Mouse (Mus musculus) midbrain, embryonic 14.5 days (tissue): ENCODE measurements around the gene Lif. TPM values are rescaled to one million over a fixed set of nuclear protein-coding genes. Genes with fewer than 3 reads are reported as not detected.

Source experiments
- ATAC-seq: fragments of 200-750 bp; cut with Nextera tagmentation; 2 replicates; pipeline ENCODE4 v1.8.0; 2017; ENCODE audit warnings: moderate number of reproducible peaks, moderate library complexity; ENCODE audit not compliant: low FRiP score, low TSS enrichment
- DNase-seq: peaks from one replicate; pipeline ENCODE4 v3.0.0-alpha.2; 2015
- H3K27ac ChIP-seq: fragments of 300-500 bp; sonication (generic); replicated peaks from 2 replicates; pipeline ENCODE4 v1.5.1; 2014; ENCODE audit warnings: mild to moderate bottlenecking, low read depth, low read length, moderate library complexity
- H3K27me3 ChIP-seq: fragments of 300-500 bp; sonication (generic); 2 replicates; pipeline ENCODE4 v1.6.1; 2014; ENCODE audit warnings: low read length, control low read depth, mixed read lengths; ENCODE audit not compliant: control insufficient read depth, insufficient read depth
- H3K36me3 ChIP-seq: fragments of 300-500 bp; sonication (generic); 2 replicates; pipeline ENCODE4 v1.6.1; 2014; ENCODE audit warnings: low read length, control low read depth; ENCODE audit not compliant: control insufficient read depth, insufficient read depth
- H3K4me1 ChIP-seq: fragments of 300-500 bp; sonication (generic); 2 replicates; pipeline ENCODE4 v1.6.1; 2014; ENCODE audit warnings: mild to moderate bottlenecking, antibody characterized with exemption, low read length, control low read depth; ENCODE audit not compliant: control insufficient read depth, insufficient read depth
- H3K4me2 ChIP-seq: fragments of 300-500 bp; sonication (generic); 2 replicates; pipeline ENCODE4 v1.6.1; 2014; ENCODE audit warnings: mild to moderate bottlenecking, low read length, moderate library complexity
- H3K4me3 ChIP-seq: fragments of 300-500 bp; sonication (generic); replicated peaks from 2 replicates; pipeline ENCODE4 v1.5.1; 2014; ENCODE audit warnings: low read depth, low read length
- H3K9ac ChIP-seq: fragments of 300-500 bp; sonication (generic); replicated peaks from 2 replicates; pipeline ENCODE4 v1.6.1; 2014; ENCODE audit warnings: mild to moderate bottlenecking, low read length, moderate library complexity
- H3K9me3 ChIP-seq: fragments of 300-500 bp; sonication (generic); 2 replicates; pipeline ENCODE4 v1.6.1; 2016; ENCODE audit warnings: low read length, control low read depth, mixed read lengths; ENCODE audit not compliant: control insufficient read depth
- WGBS: fragments of 180-500 bp; shearing (Covaris S2); extraction: QIAGEN DNeasy Blood & Tissue Kit; methylation state at CpG from one replicate; pipeline ENCODE4 v1.1.7; 2014; 5-methylcytosine and 5-hydroxymethylcytosine counted together
- polyA plus RNA-seq: library from polyadenylated mRNA; unstranded; fragments of >200 nt; fragmentation: Nextera tagmentation; extraction: Ambion mirVana; gene quantifications from 2 replicates; pipeline ENCODE4 v1.2.1, GENCODE M21; 2014

Lif gene
- not detected in 2 replicates for polyA plus RNA-seq

DNA sequence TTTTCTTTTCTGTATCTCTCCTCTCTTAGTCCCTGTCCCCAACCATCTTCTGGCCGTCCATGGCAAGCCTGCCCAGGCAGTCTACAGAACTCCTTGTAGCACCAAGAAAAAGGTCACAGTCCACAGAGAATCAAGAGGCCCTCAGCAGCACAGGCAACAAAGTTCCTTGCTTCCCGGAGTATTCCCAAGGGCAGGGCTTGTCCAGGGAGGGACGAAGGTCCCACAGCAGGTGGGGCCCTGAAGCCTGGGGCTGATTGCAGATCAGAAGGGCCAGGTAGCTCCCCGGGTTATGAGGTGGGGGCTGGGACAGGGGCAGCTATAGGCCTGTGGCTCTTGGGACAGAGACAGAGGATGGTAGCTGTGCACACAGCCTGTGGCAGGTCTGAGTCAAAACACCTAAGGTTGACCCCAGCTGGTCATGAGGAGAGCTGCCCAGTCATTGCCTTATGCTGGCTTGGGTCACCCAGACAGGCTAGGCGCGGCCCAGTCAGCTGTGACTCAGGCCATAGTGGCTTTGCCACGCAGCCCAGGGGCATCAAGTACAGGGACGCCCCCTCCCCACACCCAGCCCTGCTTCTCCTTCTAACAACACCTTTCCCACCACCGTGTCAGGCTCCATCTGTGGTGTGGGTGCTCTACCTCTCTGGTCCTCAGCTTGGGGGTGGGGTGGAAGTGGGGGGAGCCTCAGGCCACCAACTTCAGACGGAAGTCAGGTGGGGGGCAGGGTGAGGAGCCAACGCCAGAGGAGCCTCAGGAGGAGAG lies at the start of gene Lif:
Gene Lif (plus strand): TSS at position 712 of the 762 bp plus-strand sequence.
- H3K9me3 ChIP-seq, result no peaks in the 10 kb centered on the region
- H3K36me3 ChIP-seq, result no peaks in the 10 kb centered on the region
- ATAC-seq (no peak; the same call in 1 of the 2 replicates), DNase-seq (no peak)
- WGBS, result 59% methylated on average over 11 of the region's 11 CpGs
- H3K27ac ChIP-seq, result no peak within 1 kb of the TSS
- H3K4me2 ChIP-seq, result no peak within 1 kb of the TSS
- H3K4me1 ChIP-seq, result no peaks in the 10 kb centered on the region
- no peak within 1 kb of the TSS for H3K9ac ChIP-seq
- no peak within 1 kb of the TSS for H3K4me3 ChIP-seq
- no peaks in the 10 kb centered on the region for H3K27me3 ChIP-seq

DNA sequence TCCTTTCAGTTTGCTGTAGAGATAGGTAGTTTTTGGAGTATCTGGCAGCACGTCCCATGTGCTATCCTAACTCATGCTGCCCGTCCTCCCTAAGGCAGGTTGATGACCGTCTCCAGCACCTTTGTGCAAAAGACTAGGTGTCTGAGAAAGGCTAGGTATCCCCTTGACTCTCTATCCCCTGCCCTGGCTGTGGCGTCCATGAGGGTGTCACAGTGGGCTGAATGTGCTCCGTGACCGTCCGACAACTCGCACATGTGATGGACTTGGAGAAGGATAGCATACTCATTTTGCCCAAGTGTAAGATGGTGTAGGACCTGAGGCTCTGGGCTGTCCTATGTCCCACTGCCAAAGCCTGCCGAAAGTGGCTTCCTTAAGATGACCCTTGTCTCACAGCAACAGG lies 49.7 kb upstream of the Lif start:
- no peak for DNase-seq
- WGBS, result 95% methylated on average over 9 of the region's 9 CpGs
- Histone ChIP-seq H3K27me3 (no peaks in the 10 kb centered on the region), H3K9me3 (no peaks in the 10 kb centered on the region), H3K36me3 (peaks cover 55% of the 10 kb centered on the region), H3K4me3 (no peak overlapping the region), H3K27ac (no peak overlapping the region), H3K4me1 (no peaks in the 10 kb centered on the region), H3K4me2 (no peak overlapping the region), H3K9ac (no peak overlapping the region)
- ATAC-seq, result no peak

DNA sequence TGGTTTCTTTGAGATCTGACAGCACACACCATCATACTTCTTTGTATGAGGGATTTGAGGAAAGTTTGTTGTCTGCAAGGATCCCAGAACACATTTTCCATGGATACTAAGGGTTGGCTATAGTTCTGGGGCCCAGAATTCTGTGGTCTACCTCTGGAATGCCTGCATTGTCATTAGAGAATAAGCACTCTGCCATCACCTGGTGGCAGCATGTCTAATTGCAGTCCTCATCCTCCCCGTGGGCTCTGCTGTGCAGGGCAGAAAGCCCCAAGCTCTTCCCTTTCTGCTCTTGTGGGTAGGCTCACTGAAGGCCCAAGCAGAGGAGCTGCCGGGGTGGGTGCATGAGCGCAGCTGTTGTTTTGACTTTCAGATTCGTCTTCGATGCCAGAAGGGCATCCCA lies 47.8 kb upstream of the Lif start:
- H3K36me3 ChIP-seq, result peaks cover 74% of the 10 kb centered on the region

DNA sequence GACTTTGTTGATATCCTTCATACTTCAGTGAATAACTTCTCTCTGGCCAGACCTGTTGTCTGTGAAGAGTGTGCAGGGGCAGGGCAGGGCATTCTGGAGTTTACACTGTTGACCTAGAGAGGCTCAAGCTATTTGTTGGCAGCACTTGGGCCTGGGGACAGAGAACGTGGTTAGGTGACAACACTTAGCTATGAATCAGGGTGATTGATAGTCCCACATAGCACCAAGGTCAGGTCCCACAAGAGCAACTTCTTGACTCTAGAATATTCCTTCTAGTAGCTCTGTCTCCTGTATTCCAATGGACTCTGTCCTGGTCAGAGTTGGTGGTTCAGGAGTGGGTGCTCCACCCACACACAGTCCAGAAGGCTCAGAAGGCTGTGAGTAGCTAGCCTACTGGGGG lies 46.6 kb upstream of the Lif start:
- no peak overlapping the region for H3K9ac ChIP-seq
- peaks cover 84% of the 10 kb centered on the region for H3K36me3 ChIP-seq
- 96% methylated on average over 1 of the region's 1 CpGs for WGBS
- no peaks in the 10 kb centered on the region for H3K4me1 ChIP-seq
- ATAC-seq (no peak), DNase-seq (no peak)
- H3K27ac ChIP-seq, result no peak overlapping the region
- no peak overlapping the region for H3K4me3 ChIP-seq
- no peak overlapping the region for H3K4me2 ChIP-seq
- no peaks in the 10 kb centered on the region for H3K27me3 ChIP-seq
- no peaks in the 10 kb centered on the region for H3K9me3 ChIP-seq

More for the DNA sequence above, 47.8 kb upstream of the Lif start:
- DNase-seq (no peak), ATAC-seq (no peak)
- no peaks in the 10 kb centered on the region for H3K27me3 ChIP-seq
- H3K4me3 ChIP-seq, result no peak overlapping the region
- H3K27ac ChIP-seq, result no peak overlapping the region
- no peaks in the 10 kb centered on the region for H3K9me3 ChIP-seq
- no peak overlapping the region for H3K9ac ChIP-seq
- H3K4me1 ChIP-seq, result no peaks in the 10 kb centered on the region
- WGBS, result 84% methylated on average over 5 of the region's 5 CpGs
- no peak overlapping the region for H3K4me2 ChIP-seq

DNA sequence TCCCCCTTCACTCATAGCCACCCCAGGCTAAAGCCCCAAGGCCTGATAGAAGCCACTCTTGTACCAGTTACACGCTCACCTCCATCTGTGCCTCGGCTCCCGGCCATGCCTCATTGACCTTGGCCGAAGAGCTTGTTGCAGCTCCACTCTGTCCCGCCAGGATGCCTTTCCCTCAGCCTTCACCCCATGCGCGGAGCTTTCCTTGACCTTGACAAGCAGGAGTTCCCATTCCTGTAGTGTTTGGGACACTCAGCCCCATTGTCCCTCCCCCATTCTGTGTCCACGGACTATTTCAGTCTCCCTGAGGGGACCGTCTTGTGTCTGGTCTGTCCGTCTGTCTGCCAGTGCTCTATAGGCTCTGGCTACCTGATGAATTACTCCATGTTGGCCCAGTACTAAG lies 44.2 kb upstream of the Lif start:
- Histone ChIP-seq H3K4me3 (no peak overlapping the region), H3K4me2 (no peak overlapping the region), H3K4me1 (peaks cover 3% of the 10 kb centered on the region; the same call in 1 of the 2 replicates), H3K27me3 (peaks cover 9% of the 10 kb centered on the region), H3K9me3 (peaks cover 5% of the 10 kb centered on the region; the same call in 1 of the 2 replicates), H3K9ac (no peak overlapping the region), H3K36me3 (peaks cover 67% of the 10 kb centered on the region), H3K27ac (no peak overlapping the region)
- ATAC-seq (no peak), DNase-seq (no peak)
- 96% methylated on average over 10 of the region's 10 CpGs for WGBS

DNA sequence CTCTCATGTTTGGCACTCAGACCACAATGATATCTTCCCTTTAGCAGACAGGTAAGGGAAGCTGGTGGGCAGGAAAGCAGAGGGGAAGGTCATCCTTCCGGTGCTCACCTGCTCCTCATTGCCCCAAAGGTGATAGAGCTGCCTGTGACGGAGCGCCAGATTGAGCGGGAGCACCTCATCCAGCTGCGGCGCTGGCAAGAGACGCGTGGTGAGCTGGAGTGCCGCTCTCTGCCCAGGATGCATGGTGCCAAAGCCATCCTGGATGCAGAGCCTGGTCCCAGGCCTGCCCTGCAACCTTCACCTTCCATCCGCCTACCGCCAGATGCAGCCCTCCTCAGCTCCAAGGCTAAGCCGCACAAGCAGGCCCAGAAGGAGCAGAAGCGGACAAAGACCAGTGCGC lies 42.8 kb upstream of the Lif start:
- no peak for ATAC-seq
- no peak overlapping the region for H3K27ac ChIP-seq
- WGBS, result 95% methylated on average over 14 of the region's 14 CpGs
- no peak overlapping the region for H3K4me3 ChIP-seq
- no peak overlapping the region for H3K4me2 ChIP-seq
- peaks cover 53% of the 10 kb centered on the region for H3K36me3 ChIP-seq
- H3K9me3 ChIP-seq, result peaks cover 5% of the 10 kb centered on the region; the same call in 1 of the 2 replicates
- H3K4me1 ChIP-seq, result peaks cover 8% of the 10 kb centered on the region; the same call in 1 of the 2 replicates
- DNase-seq, result no peak
- no peak overlapping the region for H3K9ac ChIP-seq
- peaks cover 15% of the 10 kb centered on the region for H3K27me3 ChIP-seq

DNA sequence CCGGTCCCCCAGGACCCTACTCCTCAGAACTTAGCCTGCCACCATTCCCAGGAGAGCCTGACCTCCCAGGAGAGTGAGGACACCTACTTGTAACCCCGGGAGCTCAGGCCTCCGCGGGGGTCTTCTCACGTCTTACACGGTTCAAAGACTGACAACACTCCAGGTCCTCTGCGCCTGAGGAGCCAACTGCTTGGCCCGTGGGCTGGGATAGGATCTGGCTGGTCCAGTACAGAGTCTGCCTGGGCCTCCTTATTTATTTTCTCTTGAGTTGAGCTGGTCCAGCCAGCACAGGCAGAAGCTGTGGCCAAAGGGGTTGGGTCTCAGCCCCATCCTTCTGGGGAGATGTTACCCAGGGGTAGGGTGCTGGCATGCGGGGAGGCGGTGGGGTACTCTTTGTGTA lies 42.3 kb upstream of the Lif start:
- peaks cover 5% of the 10 kb centered on the region; the same call in 1 of the 2 replicates for H3K9me3 ChIP-seq
- H3K36me3 ChIP-seq, result peaks cover 49% of the 10 kb centered on the region
- no peak overlapping the region for H3K27ac ChIP-seq
- no peak overlapping the region for H3K4me2 ChIP-seq
- 89% methylated on average over 10 of the region's 10 CpGs for WGBS
- DNase-seq (no peak), ATAC-seq (no peak)
- no peak overlapping the region for H3K9ac ChIP-seq
- peaks cover 15% of the 10 kb centered on the region for H3K27me3 ChIP-seq
- H3K4me3 ChIP-seq, result no peak overlapping the region
- peaks cover 8% of the 10 kb centered on the region; the same call in 1 of the 2 replicates for H3K4me1 ChIP-seq

DNA sequence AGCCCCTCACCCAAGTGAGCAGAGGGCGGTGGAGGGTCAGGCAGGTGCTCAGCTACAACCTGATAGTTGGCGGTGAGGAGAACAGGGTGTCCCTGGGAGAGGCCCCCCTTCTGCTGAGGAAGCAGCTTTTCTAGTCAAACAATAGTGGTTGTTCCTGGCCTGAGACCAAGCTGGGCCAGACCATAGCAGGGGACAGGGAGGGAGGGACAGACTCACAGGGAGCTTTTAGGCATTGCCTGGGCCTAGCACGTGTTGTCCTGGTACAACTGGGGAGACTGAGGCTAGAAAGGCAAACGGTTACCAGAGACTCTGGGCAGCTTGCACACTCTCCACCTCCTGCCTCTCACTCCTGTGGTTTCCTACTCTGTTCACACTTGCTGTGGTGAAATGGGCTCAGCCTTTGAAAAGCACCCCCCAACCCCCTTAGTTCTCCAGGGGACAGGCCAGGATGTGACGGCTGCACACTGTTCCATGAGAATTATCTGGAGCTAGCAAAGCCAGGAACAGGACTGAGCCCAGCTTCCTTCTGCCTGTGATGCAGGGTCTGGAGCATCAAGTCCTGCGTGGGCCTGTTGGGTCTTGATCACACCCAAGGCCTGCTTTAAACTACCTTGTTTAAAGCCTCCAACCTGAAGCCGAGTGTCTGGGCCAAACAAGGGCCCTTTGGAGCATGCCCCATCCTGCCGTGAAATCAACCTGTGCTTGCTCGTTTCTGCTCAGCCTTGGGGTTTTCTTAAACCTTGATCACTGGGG lies 40.9 kb upstream of the Lif start:
- WGBS, result 78% methylated on average over 9 of the region's 9 CpGs

More for the DNA sequence above, 40.9 kb upstream of the Lif start:
- ATAC-seq (no peak), DNase-seq (no peak)
- peaks cover 5% of the 10 kb centered on the region; the same call in 1 of the 2 replicates for H3K9me3 ChIP-seq
- no peak overlapping the region for H3K4me3 ChIP-seq
- peaks cover 18% of the 10 kb centered on the region for H3K27me3 ChIP-seq
- H3K4me2 ChIP-seq, result no peak overlapping the region
- H3K27ac ChIP-seq, result no peak overlapping the region
- no peak overlapping the region for H3K9ac ChIP-seq
- peaks cover 8% of the 10 kb centered on the region; the same call in 1 of the 2 replicates for H3K4me1 ChIP-seq
- H3K36me3 ChIP-seq, result peaks cover 40% of the 10 kb centered on the region
